Mouse (Mus musculus) megakaryocyte progenitor cell, adult 5-6 weeks (primary cell): ENCODE measurements around the gene Unc45a. TPM values are rescaled to one million over a fixed set of nuclear protein-coding genes. Genes with fewer than 3 reads are reported as not detected.
"Not testable (repeated sequence)": the region's sequence is repeated elsewhere in the genome, so short reads cannot be mapped to it uniquely, and the experiment has no call there.

ENCODE experiments used
- ATAC-seq: replicated peaks from 2 replicates; pipeline ENCODE4 v1.8.0; 2016; ENCODE audit warnings: mild to moderate bottlenecking, moderate TSS enrichment, inconsistent platforms; ENCODE audit not compliant: poor library complexity
- total RNA-seq, 2 experiments: library from RNA; stranded (forward) in 1 of 2; stranded (reverse) in 1 of 2; fragments of 157-497, 149-512 nt in 1 of 2; fragments of 200-1000 nt in 1 of 2; gene quantifications; 2 replicates each; pipeline versions ENCODE4 v1.2.3 to v1.2.4; 2015 to 2017

The Unc45a gene
- total RNA-seq, 2 experiments from 2014 or later = 5.4 to 16.6 TPM

- ATAC-seq = no peak
Measured at GRCm38 (mm10) chr7:80331433-80331832, 9.4 kb downstream of the Unc45a start.

- no peak for ATAC-seq
Measured at GRCm38 (mm10) chr7:80330278-80330677, 10.5 kb downstream of the Unc45a start.

- no peak for ATAC-seq
Measured at GRCm38 (mm10) chr7:80326076-80326475, 14.7 kb downstream of the Unc45a start.

GRCm38 (mm10) chr7:80325292-80325868 is 15.4 kb downstream of the Unc45a start:
- ATAC-seq = no peak

- ATAC-seq = not testable (repeated sequence)
Measured at GRCm38 (mm10) chr7:80324816-80325119, 16.0 kb downstream of the Unc45a start.

- ATAC-seq = peak; percentile 94
Measured at GRCm38 (mm10) chr7:80324043-80324815, 16.6 kb downstream of the Unc45a start, which contains the start of gene Rccd1. Gene Rccd1 (minus strand): TSS chr7:80324454.

- no peak for ATAC-seq
Measured at GRCm38 (mm10) chr7:80323336-80323735, 17.5 kb downstream of the Unc45a start.

GRCm38 (mm10) chr7:80319846-80320496 is 20.8 kb downstream of the Unc45a start:
- no peak for ATAC-seq

GRCm38 (mm10) chr7:80318670-80319069 is 22.1 kb downstream of the Unc45a start:
- no peak for ATAC-seq

- ATAC-seq = peak; percentile 47; the same call in 1 of the 2 replicates
Measured at GRCm38 (mm10) chr7:80317439-80318115, 23.2 kb downstream of the Unc45a start.

- ATAC-seq = no peak
Measured at GRCm38 (mm10) chr7:80315733-80316132, 25.1 kb downstream of the Unc45a start.

GRCm38 (mm10) chr7:80310771-80311170 is 30.0 kb downstream of the Unc45a start:
- no peak for ATAC-seq

GRCm38 (mm10) chr7:80307766-80308165 is 33.0 kb downstream of the Unc45a start:
- 0 out of 2 replicates have a peak, but pooled peaks have one; percentile 26 for ATAC-seq

- peak; percentile 46; the same call in 1 of the 2 replicates for ATAC-seq
Measured at GRCm38 (mm10) chr7:80301522-80301921, 39.3 kb downstream of the Unc45a start.

GRCm38 (mm10) chr7:80299568-80299967 is 41.2 kb downstream of the Unc45a start:
- ATAC-seq = no peak

- ATAC-seq = no peak
Measured at GRCm38 (mm10) chr7:80298754-80299153, 42.1 kb downstream of the Unc45a start.

- ATAC-seq = no peak
Measured at GRCm38 (mm10) chr7:80297041-80297440, 43.8 kb downstream of the Unc45a start.

GRCm38 (mm10) chr7:80296462-80296861 is 44.3 kb downstream of the Unc45a start:
- no peak for ATAC-seq

- peak; percentile 2; the same call in 1 of the 2 replicates for ATAC-seq
Measured at GRCm38 (mm10) chr7:80294764-80295648, 45.8 kb downstream of the Unc45a start.

GRCm38 (mm10) chr7:80294062-80294763 is 46.6 kb downstream of the Unc45a start, which contains the start of gene Prc1:
Gene Prc1 (plus strand): TSS chr7:80294450.
- ATAC-seq = peak; percentile 99
